Mouse (Mus musculus) limb, embryonic 14.5 days (tissue): ENCODE measurements around the gene Cd209d. TPM values are rescaled to one million over a fixed set of nuclear protein-coding genes. Genes with fewer than 3 reads are reported as not detected.
"Not testable (repeated sequence)": the region's sequence is repeated elsewhere in the genome, so short reads cannot be mapped to it uniquely, and the experiment has no call there.

Source experiments
- ATAC-seq: fragments of 200-750 bp; cut with Nextera tagmentation; 2 replicates; pipeline ENCODE4 v1.8.0; 2017; ENCODE audit warnings: low read depth, moderate number of reproducible peaks, moderate TSS enrichment; ENCODE audit not compliant: low FRiP score
- DNase-seq: peaks from one replicate; pipeline ENCODE4 v3.0.0-alpha.2; 2015; ENCODE audit warnings: low spot score
- H3K27ac ChIP-seq: fragments of 300-500 bp; sonication (generic); replicated peaks from 2 replicates; pipeline ENCODE4 v1.5.1; 2014; ENCODE audit warnings: low read depth, mild to moderate bottlenecking, low read length, moderate library complexity, mixed read lengths
- H3K27me3 ChIP-seq: fragments of 300-500 bp; sonication (generic); 2 replicates; pipeline ENCODE4 v1.6.1; 2014; ENCODE audit warnings: low read length, mixed read lengths; ENCODE audit not compliant: control insufficient read depth, insufficient read depth
- H3K36me3 ChIP-seq: fragments of 300-500 bp; sonication (generic); 2 replicates; pipeline ENCODE4 v1.6.1; 2014; ENCODE audit warnings: mild to moderate bottlenecking, low read length, moderate library complexity, mixed read lengths; ENCODE audit not compliant: control insufficient read depth, insufficient read depth
- H3K4me1 ChIP-seq: fragments of 300-500 bp; sonication (generic); 2 replicates; pipeline ENCODE4 v1.6.1; 2014; ENCODE audit warnings: antibody characterized with exemption, low read length, mixed read lengths; ENCODE audit not compliant: control insufficient read depth, insufficient read depth
- H3K4me2 ChIP-seq: fragments of 300-500 bp; sonication (generic); replicated peaks from 2 replicates; pipeline ENCODE4 v1.6.1; 2014; ENCODE audit warnings: low read depth, mild to moderate bottlenecking, low read length, moderate library complexity; ENCODE audit not compliant: severe bottlenecking
- H3K4me3 ChIP-seq: fragments of 300-500 bp; sonication (generic); replicated peaks from 2 replicates; pipeline ENCODE4 v1.5.1; 2014; ENCODE audit warnings: low read length
- H3K9ac ChIP-seq: fragments of 300-500 bp; sonication (generic); 2 replicates; pipeline ENCODE4 v1.6.1; 2014; ENCODE audit warnings: mild to moderate bottlenecking, low read depth, low read length, moderate library complexity; ENCODE audit not compliant: severe bottlenecking
- H3K9me3 ChIP-seq: fragments of 300-500 bp; sonication (generic); 2 replicates; pipeline ENCODE4 v1.6.1; 2016; ENCODE audit warnings: low read length; ENCODE audit not compliant: control insufficient read depth
- POLR2A ChIP-seq: fragments of 200-500 bp; IDR thresholded peaks from 2 replicates; pipeline ENCODE4 v1.8.0; 2012; ENCODE audit warnings: inconsistent platforms, mild to moderate bottlenecking, moderate library complexity, borderline replicate concordance; ENCODE audit not compliant: insufficient read depth, insufficient read length; ENCODE audit errors: extremely low read depth
- whole genome bisulfite sequencing: fragments of 180-500 bp; shearing (Covaris S2); extraction: QIAGEN DNeasy Blood & Tissue Kit; methylation state at CpG from one replicate; pipeline ENCODE4 v1.1.7; 2014; 5-methylcytosine and 5-hydroxymethylcytosine counted together
- polyA plus RNA-seq, 2 experiments: library from polyadenylated mRNA; depleted of rRNA in 1 of 2; stranded (reverse) in 1 of 2; unstranded in 1 of 2; fragments of >200 nt; fragmentation: Nextera tagmentation in 1 of 2; extraction: Ambion mirVana in 1 of 2; gene quantifications; 2 replicates each; pipeline versions ENCODE4 v1.2.1 to v1.2.3; 2012 to 2014

Cd209d gene
- polyA plus RNA-seq (2012; rRNA removed), result not detected in 2 replicates
- polyA plus RNA-seq (2014; fragmentation: Nextera tagmentation; extraction: Ambion mirVana), result not detected in 2 replicates

GRCm38 (mm10) chr8:3878455-3878854 is at the start of gene Cd209d:
Cd209d (minus strand) TSS chr8:3878555.
- Histone ChIP-seq H3K36me3 (no peaks in the 10 kb centered on the region), H3K27me3 (no peaks in the 10 kb centered on the region), H3K4me1 (no peaks in the 10 kb centered on the region), H3K9me3 (0 out of 2 replicates have a peak, but pooled peaks cover 3% of the 10 kb centered on the region), H3K27ac (no peak within 1 kb of the TSS), H3K4me2 (no peak within 1 kb of the TSS), H3K9ac (no peak within 1 kb of the TSS), H3K4me3 (no peak within 1 kb of the TSS)
- WGBS, result 71% methylated on average over 4 of the region's 4 CpGs
- DNase-seq (no peak), ATAC-seq (no peak)
- no peak for TF ChIP-seq POLR2A

GRCm38 (mm10) chr8:3926744-3927143 is 48.4 kb upstream of the Cd209d start, which contains the start of gene Cd209b:
Cd209b (minus strand) TSS chr8:3926844.
- TF ChIP-seq POLR2A, result no peak
- H3K27ac ChIP-seq, result no peak within 1 kb of the TSS
- no peaks in the 10 kb centered on the region for H3K4me1 ChIP-seq
- no peak within 1 kb of the TSS for H3K4me2 ChIP-seq
- H3K27me3 ChIP-seq, result no peaks in the 10 kb centered on the region
- 88% methylated on average over 3 of the region's 3 CpGs for WGBS
- DNase-seq, result no peak
- H3K4me3 ChIP-seq, result no peak within 1 kb of the TSS
- no peaks in the 10 kb centered on the region for H3K9me3 ChIP-seq
- no peak for ATAC-seq
- no peaks in the 10 kb centered on the region for H3K36me3 ChIP-seq
- H3K9ac ChIP-seq, result no peak within 1 kb of the TSS

DNA sequence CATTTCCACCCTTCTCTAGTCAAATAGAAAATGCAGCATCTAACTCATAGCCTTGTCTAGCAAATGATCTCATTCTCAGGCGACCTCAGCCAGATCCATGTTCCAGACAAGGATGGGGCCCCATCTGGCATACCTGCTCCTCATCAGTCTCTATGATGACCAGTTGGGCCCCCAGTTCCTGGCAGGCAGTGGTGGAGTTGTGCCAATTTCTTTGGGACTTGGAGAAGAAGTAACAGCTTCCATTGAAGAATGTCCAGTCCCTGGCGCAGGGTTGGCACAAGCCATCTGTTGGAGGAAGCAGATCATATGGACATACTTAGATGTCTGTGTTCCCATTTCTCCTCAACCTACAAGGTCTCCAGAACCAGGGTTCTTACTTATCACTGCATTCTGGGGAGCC is 2.2 kb downstream of the Cd209d start:
- Histone ChIP-seq H3K9ac (no peak overlapping the region), H3K4me3 (no peak overlapping the region), H3K36me3 (no peaks in the 10 kb centered on the region), H3K27me3 (no peaks in the 10 kb centered on the region), H3K4me2 (no peak overlapping the region), H3K27ac (no peak overlapping the region), H3K9me3 (0 out of 2 replicates have a peak, but pooled peaks cover 3% of the 10 kb centered on the region), H3K4me1 (no peaks in the 10 kb centered on the region)
- no peak for ATAC-seq
- 73% methylated on average over 2 of the region's 2 CpGs for WGBS
- DNase-seq, result no peak
- TF ChIP-seq POLR2A, result no peak

GRCm38 (mm10) chr8:3862736-3863135 is 15.6 kb downstream of the Cd209d start:
- H3K4me2 ChIP-seq, DNase-seq, H3K4me3 ChIP-seq, H3K4me1 ChIP-seq, H3K27ac ChIP-seq, H3K9me3 ChIP-seq, H3K27me3 ChIP-seq, ATAC-seq, H3K9ac ChIP-seq, H3K36me3 ChIP-seq: not testable (repeated sequence)

- TF ChIP-seq POLR2A, result no peak
- H3K36me3 ChIP-seq, result no peaks in the 10 kb centered on the region
- no peaks in the 10 kb centered on the region for H3K27me3 ChIP-seq
- H3K4me3 ChIP-seq, result no peak within 1 kb of the TSS
- no peak within 1 kb of the TSS for H3K27ac ChIP-seq
- WGBS, result 77% methylated on average over 2 of the region's 2 CpGs
- no peaks in the 10 kb centered on the region for H3K4me1 ChIP-seq
- DNase-seq (no peak), ATAC-seq (no peak)
- H3K4me2 ChIP-seq, result no peak within 1 kb of the TSS
- no peak within 1 kb of the TSS for H3K9ac ChIP-seq
- H3K9me3 ChIP-seq, result no peaks in the 10 kb centered on the region
Measured at GRCm38 (mm10) chr8:3854209-3854608, 24.1 kb downstream of the Cd209d start, which contains the start of gene Cd209e. Cd209e (minus strand) TSS chr8:3854309.

Other genes with a start within 250 kb of the Cd209d start
- 61.6 and 88.2 TPM in 2 replicates for gene Stxbp2, start 247.6 kb downstream of the Cd209d start, polyA plus RNA-seq (2012; rRNA removed)
- 29.1 and 31.7 TPM in 2 replicates for gene Stxbp2, start 247.6 kb downstream of the Cd209d start, polyA plus RNA-seq (2014; fragmentation: Nextera tagmentation; extraction: Ambion mirVana)
- 0.08 and 0.35 TPM in 2 replicates for gene Retn, start 222.8 kb downstream of the Cd209d start, polyA plus RNA-seq (2012; rRNA removed)
- gene Retn, start 222.8 kb downstream of the Cd209d start, polyA plus RNA-seq (2014; fragmentation: Nextera tagmentation; extraction: Ambion mirVana), result not detected in 2 replicates
- gene Mcemp1, start 212.8 kb downstream of the Cd209d start, polyA plus RNA-seq (2012; rRNA removed), result 0.14 and 0.34 TPM in 2 replicates
- gene Mcemp1, start 212.8 kb downstream of the Cd209d start, polyA plus RNA-seq (2014; fragmentation: Nextera tagmentation; extraction: Ambion mirVana), result 0.26 and 0.29 TPM in 2 replicates
- gene Fcor, start 206.2 kb downstream of the Cd209d start, polyA plus RNA-seq (2012; rRNA removed), result 7.3 and 7.9 TPM in 2 replicates
- 14.1 and 18.2 TPM in 2 replicates for gene Fcor, start 206.2 kb downstream of the Cd209d start, polyA plus RNA-seq (2014; fragmentation: Nextera tagmentation; extraction: Ambion mirVana)
- 40.5 and 41.2 TPM in 2 replicates for gene Trappc5, start 202.3 kb downstream of the Cd209d start, polyA plus RNA-seq (2012; rRNA removed)
- 28.8 and 31.7 TPM in 2 replicates for gene Trappc5, start 202.3 kb downstream of the Cd209d start, polyA plus RNA-seq (2014; fragmentation: Nextera tagmentation; extraction: Ambion mirVana)
- 0.19 and 0.23 TPM in 2 replicates for gene Fcer2a, start 184.4 kb downstream of the Cd209d start, polyA plus RNA-seq (2012; rRNA removed)
- 0.25 and 0.37 TPM in 2 replicates for gene Fcer2a, start 184.4 kb downstream of the Cd209d start, polyA plus RNA-seq (2014; fragmentation: Nextera tagmentation; extraction: Ambion mirVana)
- not detected in 2 replicates for gene Clec4g, start 157.9 kb downstream of the Cd209d start, polyA plus RNA-seq (2012; rRNA removed)
- gene Clec4g, start 157.9 kb downstream of the Cd209d start, polyA plus RNA-seq (2014; fragmentation: Nextera tagmentation; extraction: Ambion mirVana), result 0.25 TPM in 1 of 2 replicates, not detected in the other
- gene Cd209a, start 129.6 kb downstream of the Cd209d start, polyA plus RNA-seq (2012; rRNA removed), result 0.17 and 0.19 TPM in 2 replicates
- 0.65 and 0.67 TPM in 2 replicates for gene Cd209a, start 129.6 kb downstream of the Cd209d start, polyA plus RNA-seq (2014; fragmentation: Nextera tagmentation; extraction: Ambion mirVana)
- gene Cd209e, start 24.2 kb downstream of the Cd209d start, polyA plus RNA-seq (2012; rRNA removed), result not detected in 2 replicates
- gene Cd209e, start 24.2 kb downstream of the Cd209d start, polyA plus RNA-seq (2014; fragmentation: Nextera tagmentation; extraction: Ambion mirVana), result not detected in 2 replicates
- gene Cd209b, start 48.3 kb upstream of the Cd209d start, polyA plus RNA-seq (2012; rRNA removed), result not detected in 2 replicates
- gene Cd209b, start 48.3 kb upstream of the Cd209d start, polyA plus RNA-seq (2014; fragmentation: Nextera tagmentation; extraction: Ambion mirVana), result not detected in 2 replicates
- gene Cd209c, start 76.2 kb upstream of the Cd209d start, polyA plus RNA-seq (2012; rRNA removed), result 0.08 TPM in 1 of 2 replicates, not detected in the other
- 0.50 and 0.58 TPM in 2 replicates for gene Cd209c, start 76.2 kb upstream of the Cd209d start, polyA plus RNA-seq (2014; fragmentation: Nextera tagmentation; extraction: Ambion mirVana)
- 0.09 TPM in 1 of 2 replicates, not detected in the other for gene Cd209f, start 227.3 kb upstream of the Cd209d start, polyA plus RNA-seq (2012; rRNA removed)
- gene Cd209f, start 227.3 kb upstream of the Cd209d start, polyA plus RNA-seq (2014; fragmentation: Nextera tagmentation; extraction: Ambion mirVana), result not detected in 2 replicates